Mouse (Mus musculus) c-Kit-positive CD71-positive TER-119-positive erythroid progenitor cells, embryonic 14.5 days (primary cell): ENCODE measurements around the gene Lmf2.

Source experiments
- DNase-seq: peaks from one replicate; pipeline ENCODE4 v3.0.0-alpha.2; 2013; ENCODE audit warnings: low spot score

Gene Lmf2

GRCm38 (mm10) chr15:89315190-89315731 lies 40.2 kb downstream of the Lmf2 start, which contains the start of gene Sbf1:
TSS of gene Sbf1 (minus strand) at chr15:89315311.
- DNase-seq: peak; percentile 95

DNA sequence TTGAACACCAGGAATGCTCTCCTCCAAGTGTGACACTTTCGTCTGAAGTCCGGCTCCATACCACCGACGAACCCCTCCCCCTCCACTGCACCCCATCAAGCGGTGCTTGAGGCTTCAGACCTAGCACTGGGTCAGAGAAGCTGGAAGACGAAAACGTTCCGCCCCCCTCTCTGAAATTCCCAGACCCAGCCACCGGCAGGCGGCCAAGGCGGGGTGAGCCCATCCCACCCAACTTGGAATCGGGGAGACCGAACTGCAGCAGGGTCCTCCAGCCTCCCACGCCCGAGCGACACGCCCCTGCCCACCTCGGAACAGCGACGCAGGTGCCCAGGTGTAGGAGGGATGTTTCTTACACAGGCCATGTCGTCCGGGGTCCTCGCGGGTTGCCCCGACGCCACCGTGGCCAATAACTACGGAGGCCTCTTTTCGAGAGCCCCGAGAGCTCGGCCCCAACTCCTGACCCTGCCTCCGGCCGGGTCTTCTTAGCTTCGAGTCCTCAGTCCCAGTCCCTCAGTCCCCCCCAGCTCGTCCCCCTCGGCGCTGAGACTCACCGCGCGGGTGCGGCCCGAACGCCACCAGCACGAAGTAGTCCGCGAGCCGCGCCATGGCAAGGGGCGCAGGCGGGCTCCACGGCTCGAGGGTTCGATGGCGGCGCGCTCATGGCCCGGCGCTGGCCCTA lies 40.8 kb downstream of the Lmf2 start:
- no peak for DNase-seq

GRCm38 (mm10) chr15:89314107-89314506 lies 41.4 kb downstream of the Lmf2 start:
- DNase-seq: no peak

- DNase-seq: no peak
These were observed 42.1 kb downstream of the Lmf2 start for GRCm38 (mm10) chr15:89313359-89313758.

DNA sequence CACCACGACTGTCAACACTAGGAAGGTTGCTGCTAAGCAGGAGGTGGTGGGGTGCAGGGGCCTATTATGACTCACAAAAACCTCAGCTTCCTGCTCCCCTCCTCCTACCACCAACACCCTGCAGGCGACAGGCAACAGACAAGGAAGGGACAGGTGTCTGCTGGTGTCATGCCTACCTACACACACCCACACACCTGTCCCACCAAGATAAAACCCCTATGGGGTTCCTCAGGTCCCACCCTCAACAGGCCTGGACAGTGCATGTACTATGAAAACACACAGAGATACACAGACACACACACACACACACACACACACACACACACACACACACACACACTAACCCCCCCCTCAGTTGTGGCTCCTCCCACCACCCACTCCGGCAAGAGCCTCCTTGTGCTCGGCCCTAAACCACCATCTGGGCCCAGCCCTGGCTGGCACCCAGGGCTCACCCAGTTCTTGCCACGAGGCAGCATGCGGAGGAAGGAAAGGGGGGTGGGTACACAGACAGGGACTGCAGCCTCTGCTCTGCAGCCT lies 45.4 kb downstream of the Lmf2 start:
- no peak for DNase-seq

DNA sequence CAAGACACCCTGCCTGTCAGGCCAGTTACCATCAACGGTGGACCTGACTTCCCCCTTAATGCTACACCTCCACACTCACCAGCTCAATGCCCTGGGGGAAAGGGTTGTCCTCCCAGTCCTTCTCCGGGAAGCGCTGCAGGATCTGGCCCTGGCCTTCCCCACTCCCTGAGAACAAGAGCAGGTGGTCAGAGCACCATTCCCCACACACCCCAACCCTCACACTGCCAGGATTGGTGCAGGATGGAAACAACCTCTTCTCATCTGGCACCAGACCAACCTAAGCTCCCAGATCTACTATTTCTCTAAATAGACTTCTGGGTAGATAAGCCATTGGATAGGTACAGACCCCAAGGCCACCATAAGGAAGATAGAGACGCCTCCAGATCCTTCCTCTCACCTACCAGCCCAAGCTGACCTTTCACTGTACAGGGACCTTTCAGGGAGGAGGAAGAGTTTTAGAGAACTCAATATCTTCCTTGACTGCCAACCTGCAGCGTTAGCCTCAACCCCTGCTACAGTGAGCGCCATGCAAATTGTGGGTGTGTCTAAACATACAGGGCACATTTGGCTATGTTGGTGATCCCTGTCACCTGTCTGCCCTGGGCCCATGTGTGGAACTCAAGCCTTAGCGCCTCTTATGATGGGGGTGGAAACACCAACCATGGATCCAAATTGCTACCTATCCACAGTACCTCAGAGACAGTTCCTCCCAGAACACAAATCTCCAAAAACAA lies 46.9 kb downstream of the Lmf2 start:
- DNase-seq: no peak

DNA sequence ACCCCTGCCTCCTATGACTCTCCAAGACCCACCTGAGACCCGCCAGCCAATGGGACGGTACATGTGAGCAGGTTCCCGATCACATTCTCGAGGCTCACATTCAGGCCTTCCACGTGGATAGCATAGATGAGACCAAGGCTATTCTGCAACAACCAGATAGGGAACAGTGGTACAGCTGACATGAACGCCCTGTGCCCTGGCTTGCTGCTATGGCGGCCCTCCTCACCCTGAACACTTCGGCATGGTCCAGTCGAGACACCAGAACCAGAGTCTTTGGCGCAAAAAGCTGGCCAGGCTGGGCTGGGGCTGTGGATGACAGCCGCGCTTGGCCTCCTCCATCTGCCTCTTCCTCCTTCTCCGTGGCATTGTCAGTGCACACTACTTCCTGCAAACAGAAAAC lies 48.0 kb downstream of the Lmf2 start:
- no peak for DNase-seq

GRCm38 (mm10) chr15:89305966-89306365 lies 49.5 kb downstream of the Lmf2 start:
- no peak for DNase-seq
